Mouse (Mus musculus) heart, postnatal 36 days (tissue): ENCODE data around the gene Anapc15. TPM values are rescaled to one million over a fixed set of nuclear protein-coding genes. Genes with fewer than 3 reads are reported as not detected.
"Not testable (repeated sequence)": the region's sequence is repeated elsewhere in the genome, so short reads cannot be mapped to it uniquely, and the experiment has no call there.

ENCODE experiments used
- DNase-seq, 2 experiments: peaks; one replicate each; pipeline ENCODE4 v3.0.0; 2021 to 2022
- intact Hi-C: fragments of 180-260 bp; cut with DNase I; formaldehyde crosslinking; loops from one replicate; pipeline ENCODE4 v1.15.1; 2025
- total RNA-seq, 2 experiments: library from RNA; stranded (reverse); gene quantifications; 2 replicates each; pipeline ENCODE4 v1.2.3; 2021

Anapc15 gene
- total RNA-seq, 2 experiments from 2014 or later: 20.2 TPM

GRCm38 (mm10) chr7:101886274-101886673 lies 22.8 kb downstream of the Anapc15 start:
- intact Hi-C loops: no loop called here
- no peak for DNase-seq

- intact Hi-C loops: no loop called here
- no peak for DNase-seq
These were observed 24.9 kb downstream of the Anapc15 start for GRCm38 (mm10) chr7:101888460-101888859.

- DNase-seq: no peak
- intact Hi-C loops: loop anchor here (1.0 to 2.0 kb wide), 3 partner anchors 38 to 231 kb away; partner anchors contain the start of genes Inppl1 and Lrrc51
These were observed 32.2 kb downstream of the Anapc15 start for GRCm38 (mm10) chr7:101895695-101896094.

GRCm38 (mm10) chr7:101896104-101897066 lies 32.9 kb downstream of the Anapc15 start:
- intact Hi-C loops: loop anchor here (1.0 kb wide), 1 partner anchor 37 kb away; the partner anchor contains the start of gene Lrrc51
- peak; percentile 94 to 96 for DNase-seq

GRCm38 (mm10) chr7:101900331-101901097 lies 37.0 kb downstream of the Anapc15 start:
- no peak for DNase-seq

GRCm38 (mm10) chr7:101901969-101902368 lies 38.5 kb downstream of the Anapc15 start:
- no peak for DNase-seq
- intact Hi-C loops: no loop called here

More at GRCm38 (mm10) chr7:101900331-101901097, 37.0 kb downstream of the Anapc15 start:
- intact Hi-C loops: no loop called here

- intact Hi-C loops: no loop called here
- DNase-seq: no peak
These were observed 39.3 kb downstream of the Anapc15 start for GRCm38 (mm10) chr7:101902846-101903245.

- intact Hi-C loops: no loop called here
- DNase-seq: peak; percentile 98 to 100
These were observed 42.2 kb downstream of the Anapc15 start, which contains the start of gene Lamtor1 for GRCm38 (mm10) chr7:101905561-101906286. TSS of gene Lamtor1 (plus strand) at chr7:101905904.

GRCm38 (mm10) chr7:101906287-101906681 lies 42.8 kb downstream of the Anapc15 start, which contains the start of gene Tomt:
TSS of gene Tomt (minus strand) at chr7:101906359.
- DNase-seq: no peak
- intact Hi-C loops: no loop called here

- peak in 1 of 2 experiments; percentile 10 for DNase-seq
- intact Hi-C loops: no loop called here
These were observed 43.2 kb downstream of the Anapc15 start for GRCm38 (mm10) chr7:101906696-101907095.

- intact Hi-C loops: loop anchor here (2.0 kb wide), 1 partner anchor 24 kb away; the partner anchor contains the start of gene Lrrc51
- peak in 1 of 2 experiments; percentile 22 for DNase-seq
These were observed 44.9 kb downstream of the Anapc15 start for GRCm38 (mm10) chr7:101908367-101908766.

GRCm38 (mm10) chr7:101910138-101910537 lies 46.6 kb downstream of the Anapc15 start:
- peak in 1 of 2 experiments; percentile 9 for DNase-seq
- intact Hi-C loops: no loop called here

- DNase-seq: no peak
These were observed 48.5 kb downstream of the Anapc15 start for GRCm38 (mm10) chr7:101911982-101912381.

GRCm38 (mm10) chr7:101918071-101918470 lies 54.6 kb downstream of the Anapc15 start:
- DNase-seq: peak; percentile 65 to 72
- intact Hi-C loops: loop anchor here (1.0 to 5.0 kb wide), 2 partner anchors 119 to 161 kb away; no protein-coding TSS in a partner anchor

More at GRCm38 (mm10) chr7:101911982-101912381, 48.5 kb downstream of the Anapc15 start:
- intact Hi-C loops: no loop called here

GRCm38 (mm10) chr7:101925892-101926291 lies 62.4 kb downstream of the Anapc15 start:
- intact Hi-C loops: not testable (repeated sequence)

GRCm38 (mm10) chr7:101928093-101928492 lies 64.6 kb downstream of the Anapc15 start:
- intact Hi-C loops: no loop called here
- no peak for DNase-seq

More at GRCm38 (mm10) chr7:101925892-101926291, 62.4 kb downstream of the Anapc15 start:
- DNase-seq: not testable (repeated sequence)

- intact Hi-C loops: loop anchor here (2.0 kb wide), 1 partner anchor 24 kb away; no protein-coding TSS in a partner anchor
- no peak for DNase-seq
These were observed 69.0 kb downstream of the Anapc15 start for GRCm38 (mm10) chr7:101932551-101932950.

- DNase-seq: peak in 1 of 2 experiments; percentile 17
- intact Hi-C loops: loop anchor here (1.0 to 2.0 kb wide), 2 partner anchors 24 to 37 kb away; no protein-coding TSS in a partner anchor
These were observed 69.8 kb downstream of the Anapc15 start for GRCm38 (mm10) chr7:101933300-101933699.

- intact Hi-C loops: loop anchor here (1.0 to 2.0 kb wide), 4 partner anchors 25 to 131 kb away; partner anchors contain the start of genes Rnf121, Xndc1 and Xntrpc
- peak; percentile 93 to 95 for DNase-seq
These were observed 70.3 kb downstream of the Anapc15 start, which contains the start of the genes Lrrc51 and Numa1 for GRCm38 (mm10) chr7:101933751-101934240. TSS of gene Lrrc51 (minus strand) at chr7:101933895. TSS of gene Numa1 (plus strand) at chr7:101934111.
